Mouse (Mus musculus) kidney, postnatal 0 days (tissue): ENCODE measurements around the gene Ndufs5. TPM values are rescaled to one million over a fixed set of nuclear protein-coding genes. Genes with fewer than 3 reads are reported as not detected.
A peak's percentile ranks its signal among the peaks of the same experiment; 100 is the strongest.

Experiments used
- ATAC-seq: fragments of 200-750 bp; cut with Nextera tagmentation; replicated peaks from 2 replicates; pipeline ENCODE4 v1.8.0; 2017; ENCODE audit warnings: low read depth, moderate number of reproducible peaks, moderate TSS enrichment, moderate library complexity; ENCODE audit not compliant: low FRiP score
- DNase-seq: peaks from one replicate; pipeline ENCODE4 v3.0.0-alpha.2; 2016; ENCODE audit warnings: low spot score
- H3K27ac ChIP-seq: fragments of 300-500 bp; sonication (generic); 2 replicates; pipeline ENCODE4 v1.5.1; 2014; ENCODE audit warnings: mild to moderate bottlenecking
- H3K27me3 ChIP-seq: fragments of 300-500 bp; sonication (generic); 2 replicates; pipeline ENCODE4 v1.6.1; 2014; ENCODE audit warnings: low read length, mixed read lengths; ENCODE audit not compliant: insufficient read depth
- H3K36me3 ChIP-seq: fragments of 300-500 bp; sonication (generic); 2 replicates; pipeline ENCODE4 v1.6.1; 2014; ENCODE audit warnings: low read length, mixed read lengths; ENCODE audit not compliant: insufficient read depth
- H3K4me1 ChIP-seq: fragments of 300-500 bp; sonication (generic); replicated peaks from 2 replicates; pipeline ENCODE4 v1.6.1; 2014; ENCODE audit warnings: antibody characterized with exemption, low read length, mixed read lengths; ENCODE audit not compliant: insufficient read depth
- H3K4me2 ChIP-seq: fragments of 300-500 bp; sonication (generic); 2 replicates; pipeline ENCODE4 v1.6.1; 2014; ENCODE audit warnings: mild to moderate bottlenecking, low read length, moderate library complexity, mixed read lengths
- H3K4me3 ChIP-seq: fragments of 300-500 bp; sonication (generic); replicated peaks from 2 replicates; pipeline ENCODE4 v1.5.1; 2014; ENCODE audit warnings: low read depth, low read length
- H3K9ac ChIP-seq: fragments of 300-500 bp; sonication (generic); 2 replicates; pipeline ENCODE4 v1.6.1; 2014; ENCODE audit warnings: low read depth, low read length
- H3K9me3 ChIP-seq: fragments of 300-500 bp; sonication (generic); replicated peaks from 2 replicates; pipeline ENCODE4 v1.6.1; 2016; ENCODE audit warnings: low read length, inconsistent platforms, mixed read lengths
- CTCF ChIP-seq: IDR thresholded peaks from 2 replicates; pipeline ENCODE4 v1.5.1; 2016; ENCODE audit warnings: antibody characterized with exemption, low read depth, mild to moderate bottlenecking, moderate library complexity
- WGBS: fragments of 180-500 bp; shearing (Covaris S2); extraction: QIAGEN DNeasy Blood & Tissue Kit; methylation state at CpG from one replicate; pipeline ENCODE4 v1.1.7; 2014; 5-methylcytosine and 5-hydroxymethylcytosine counted together
- polyA plus RNA-seq: library from polyadenylated mRNA; unstranded; fragments of >200 nt; fragmentation: Nextera tagmentation; extraction: Ambion mirVana; gene quantifications from 2 replicates; pipeline ENCODE4 v1.2.1, GENCODE M21; 2015

Gene Ndufs5
- polyA plus RNA-seq, 1 experiment from 2014 or later: 482 TPM

- Histone ChIP-seq H3K27me3 (no peaks in the 10 kb centered on the region), H3K4me1 (peaks cover 12% of the 10 kb centered on the region), H3K9me3 (no peaks in the 10 kb centered on the region), H3K9ac (no peak overlapping the region), H3K27ac (no peak overlapping the region), H3K36me3 (no peaks in the 10 kb centered on the region), H3K4me2 (no peak overlapping the region), H3K4me3 (no peak overlapping the region)
- WGBS: 68% methylated on average over 6 of the region's 6 CpGs
- no peak for TF ChIP-seq CTCF
- ATAC-seq (no peak), DNase-seq (no peak)
Observed at GRCm38 (mm10) chr4:123669696-123670095, 48.3 kb downstream of the Ndufs5 start.

- ATAC-seq: no peak
- Histone ChIP-seq H3K27ac (0 out of 2 replicates have a peak overlapping the region, but pooled peaks have one; percentile 19), H3K4me1 (peaks cover 17% of the 10 kb centered on the region), H3K9ac (no peak overlapping the region), H3K27me3 (no peaks in the 10 kb centered on the region), H3K36me3 (no peaks in the 10 kb centered on the region), H3K9me3 (no peaks in the 10 kb centered on the region), H3K4me3 (no peak overlapping the region), H3K4me2 (no peak overlapping the region)
- TF ChIP-seq CTCF: peak; percentile 100
- WGBS: 36% methylated on average over 1 of the region's 1 CpGs
- DNase-seq: peak; percentile 94
Observed at GRCm38 (mm10) chr4:123667260-123667867, 50.6 kb downstream of the Ndufs5 start.

GRCm38 (mm10) chr4:123666517-123666916 lies 51.5 kb downstream of the Ndufs5 start:
- no peaks in the 10 kb centered on the region for H3K36me3 ChIP-seq
- TF ChIP-seq CTCF: no peak; the same call in 1 of the 2 replicates
- 97% methylated on average over 1 of the region's 1 CpGs for WGBS
- ATAC-seq (no peak), DNase-seq (no peak)
- no peaks in the 10 kb centered on the region for H3K9me3 ChIP-seq
- peaks cover 19% of the 10 kb centered on the region for H3K4me1 ChIP-seq
- H3K4me2 ChIP-seq: no peak overlapping the region
- H3K27me3 ChIP-seq: no peaks in the 10 kb centered on the region
- H3K9ac ChIP-seq: no peak overlapping the region
- peak overlapping the region; percentile 19; the same call in 1 of the 2 replicates for H3K27ac ChIP-seq
- H3K4me3 ChIP-seq: no peak overlapping the region

- Histone ChIP-seq H3K36me3 (no peaks in the 10 kb centered on the region), H3K4me3 (peak overlapping the region; percentile 86), H3K4me2 (peak overlapping the region; percentile 92), H3K9ac (peak overlapping the region; percentile 98), H3K9me3 (no peaks in the 10 kb centered on the region), H3K4me1 (peaks cover 19% of the 10 kb centered on the region), H3K27ac (peak overlapping the region; percentile 99), H3K27me3 (no peaks in the 10 kb centered on the region)
- no peak for DNase-seq
- no peak for TF ChIP-seq CTCF
- no peak for ATAC-seq
- 32% methylated on average over 11 of the region's 11 CpGs for WGBS
Observed at GRCm38 (mm10) chr4:123665681-123666278, 52.2 kb downstream of the Ndufs5 start.

GRCm38 (mm10) chr4:123664951-123665661 lies 52.9 kb downstream of the Ndufs5 start:
- ATAC-seq (peak; percentile 8; the same call in 1 of the 2 replicates), DNase-seq (peak; percentile 71)
- TF ChIP-seq CTCF: no peak
- Histone ChIP-seq H3K4me1 (peaks cover 19% of the 10 kb centered on the region), H3K36me3 (no peaks in the 10 kb centered on the region), H3K27me3 (no peaks in the 10 kb centered on the region), H3K4me3 (peak overlapping the region; percentile 86), H3K4me2 (peak overlapping the region; percentile 92), H3K27ac (peak overlapping the region; percentile 99), H3K9me3 (no peaks in the 10 kb centered on the region), H3K9ac (peak overlapping the region; percentile 98)
- WGBS: under 1% methylated on average over 41 of the region's 58 CpGs

- under 1% methylated on average over 94 of the region's 125 CpGs for WGBS
- H3K9ac ChIP-seq: peak overlapping the region; percentile 98
- peak; percentile 80 for DNase-seq
- H3K4me1 ChIP-seq: peaks cover 19% of the 10 kb centered on the region
- H3K36me3 ChIP-seq: no peaks in the 10 kb centered on the region
- H3K4me2 ChIP-seq: peak overlapping the region; percentile 92
- H3K27me3 ChIP-seq: no peaks in the 10 kb centered on the region
- H3K9me3 ChIP-seq: no peaks in the 10 kb centered on the region
- H3K4me3 ChIP-seq: peak overlapping the region; percentile 86
- peak overlapping the region; percentile 99 for H3K27ac ChIP-seq
- TF ChIP-seq CTCF: no peak
- peak; percentile 82 for ATAC-seq
Observed at GRCm38 (mm10) chr4:123664021-123664950, 53.7 kb downstream of the Ndufs5 start.
